Mouse (Mus musculus): ENCODE results near the gene Dab1. TPM values are rescaled to one million over a fixed set of nuclear protein-coding genes. Genes with fewer than 3 reads are reported as not detected.

Dab1 gene
- polyA plus RNA-seq, 1 experiment from 2014 or later, result 20.6 TPM

DNA sequence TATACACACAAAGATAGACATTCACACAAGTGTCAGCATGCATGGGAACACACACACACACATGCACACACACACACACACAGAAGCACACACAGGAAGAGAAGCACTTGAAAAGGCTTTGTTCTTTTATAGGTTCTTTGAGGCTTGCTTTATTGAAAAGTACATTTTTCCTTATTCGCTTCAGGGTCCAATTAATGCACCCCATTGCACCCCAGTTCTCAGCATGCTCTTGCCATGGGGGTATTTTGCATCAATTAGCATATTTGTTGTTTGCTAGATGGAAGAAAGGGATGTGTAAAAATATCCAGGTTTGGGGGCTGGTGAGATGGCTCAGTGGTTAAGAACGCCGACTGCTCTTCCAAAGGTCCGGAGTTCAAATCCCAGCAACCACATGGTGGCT lies 1025.7 kb downstream of the Dab1 start:
- Histone ChIP-seq H3K4me2 (replicated peaks; ENCODE audit: low read depth, low read length) (no peak overlapping the region), H3K27me3 (ENCODE audit: insufficient read depth, low read length) (no peaks in the 10 kb centered on the region), H3K9me3 (ENCODE audit: low read length) (no peaks in the 10 kb centered on the region), H3K9ac (replicated peaks; ENCODE audit: low read length) (no peak overlapping the region), H3K4me1 (ENCODE audit: insufficient read depth, low read length) (no peaks in the 10 kb centered on the region), H3K4me3 (ENCODE audit: low read length) (no peak overlapping the region), H3K36me3 (ENCODE audit: insufficient read depth, low read length) (no peaks in the 10 kb centered on the region), H3K27ac (ENCODE audit: low read length) (no peak overlapping the region)
- 92% methylated on average over 4 of the region's 4 CpGs for WGBS
- ATAC-seq (ENCODE audit: low FRiP score, low TSS enrichment), result no peak

DNA sequence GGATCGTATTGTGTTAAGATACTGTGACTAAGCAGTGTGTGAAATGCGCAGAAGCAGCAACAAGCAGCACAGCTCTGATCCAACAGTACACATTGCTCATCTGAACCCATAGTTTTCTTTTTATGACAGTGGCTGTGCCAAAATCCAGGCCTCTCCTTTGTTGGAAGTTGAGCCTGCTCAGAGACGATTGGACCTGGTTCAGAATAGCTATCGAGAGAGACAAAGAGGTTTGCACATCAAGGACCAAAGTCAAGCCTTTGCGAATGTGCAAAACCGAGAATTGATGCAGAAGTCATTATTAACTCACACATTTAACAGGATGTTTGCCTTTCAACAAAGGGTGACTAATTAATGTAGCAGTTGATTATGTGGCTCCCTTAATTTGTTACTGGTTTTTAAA lies 1032.6 kb downstream of the Dab1 start:
- H3K4me3 ChIP-seq (ENCODE audit: low read length), result no peak overlapping the region
- H3K9me3 ChIP-seq (ENCODE audit: low read length), result no peaks in the 10 kb centered on the region
- 76% methylated on average over 6 of the region's 6 CpGs for WGBS
- no peak for ATAC-seq (ENCODE audit: low FRiP score, low TSS enrichment)
- H3K36me3 ChIP-seq (ENCODE audit: insufficient read depth, low read length), result no peaks in the 10 kb centered on the region
- H3K9ac ChIP-seq (replicated peaks; ENCODE audit: low read length), result no peak overlapping the region
- no peaks in the 10 kb centered on the region for H3K27me3 ChIP-seq (ENCODE audit: insufficient read depth, low read length)
- H3K4me2 ChIP-seq (replicated peaks; ENCODE audit: low read depth, low read length), result no peak overlapping the region
- H3K27ac ChIP-seq (ENCODE audit: low read length), result no peak overlapping the region
- no peaks in the 10 kb centered on the region for H3K4me1 ChIP-seq (ENCODE audit: insufficient read depth, low read length)

DNA sequence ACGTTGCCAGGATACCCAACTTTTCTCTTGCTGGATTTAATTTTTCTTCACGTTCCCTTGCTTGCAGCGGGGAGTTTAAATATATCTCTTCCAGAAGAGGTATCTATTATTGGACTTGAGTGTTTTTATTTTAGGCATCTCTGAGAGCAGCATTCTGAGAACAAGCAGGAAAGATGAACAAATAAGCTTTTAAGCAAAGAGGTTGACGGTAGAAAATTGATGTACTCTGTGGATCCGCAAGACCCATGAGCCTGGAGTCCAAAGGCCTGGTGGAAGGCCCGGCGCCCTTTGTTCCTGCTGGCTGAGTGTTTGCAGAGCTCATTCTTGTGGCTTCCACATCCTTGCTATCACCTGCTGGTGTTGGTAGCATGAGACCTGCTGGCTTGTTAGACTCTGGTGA lies 1037.6 kb downstream of the Dab1 start:
- WGBS, result 86% methylated on average over 7 of the region's 7 CpGs
- Histone ChIP-seq H3K4me2 (replicated peaks; ENCODE audit: low read depth, low read length) (no peak overlapping the region), H3K27me3 (ENCODE audit: insufficient read depth, low read length) (no peaks in the 10 kb centered on the region), H3K4me3 (ENCODE audit: low read length) (no peak overlapping the region), H3K9me3 (ENCODE audit: low read length) (no peaks in the 10 kb centered on the region), H3K27ac (ENCODE audit: low read length) (no peak overlapping the region), H3K4me1 (ENCODE audit: insufficient read depth, low read length) (no peaks in the 10 kb centered on the region), H3K36me3 (ENCODE audit: insufficient read depth, low read length) (no peaks in the 10 kb centered on the region), H3K9ac (replicated peaks; ENCODE audit: low read length) (no peak overlapping the region)
- ATAC-seq (ENCODE audit: low FRiP score, low TSS enrichment), result no peak

DNA sequence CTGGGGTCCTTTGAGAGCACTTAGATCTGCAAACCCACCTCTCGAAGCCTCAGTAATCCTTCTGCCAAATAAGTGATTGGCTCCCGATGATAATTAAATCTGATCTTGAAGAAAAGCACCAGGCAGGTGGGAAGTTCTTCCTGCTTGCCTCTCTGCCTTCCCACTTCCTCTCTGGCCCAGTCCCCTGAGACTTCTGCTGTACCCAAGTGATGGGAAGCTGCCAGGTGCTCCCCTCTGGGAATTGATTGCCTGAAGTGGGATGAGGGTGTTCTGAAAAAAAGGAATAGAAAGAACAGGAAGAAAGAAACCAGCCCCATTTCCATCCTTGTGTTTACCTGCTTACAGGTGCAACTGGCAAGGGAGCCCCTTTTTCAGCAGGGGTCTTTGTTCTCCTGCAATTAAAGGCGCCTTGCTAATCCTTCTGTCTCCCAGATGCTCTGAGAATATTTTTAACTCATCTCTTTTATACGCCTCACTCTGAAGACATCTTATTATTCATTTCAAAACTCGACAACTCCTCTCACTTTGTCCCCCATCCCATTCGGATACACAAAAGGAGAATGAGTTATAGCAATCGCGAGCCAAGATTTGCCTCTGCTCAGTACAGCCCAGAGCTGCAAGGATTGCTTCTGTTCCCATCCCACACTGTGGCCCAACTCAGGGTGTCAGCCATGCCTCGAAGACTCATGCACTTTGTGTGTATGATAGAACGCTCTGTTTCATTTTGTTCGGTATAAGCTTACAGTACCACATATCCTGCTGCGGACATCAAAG lies 1043.9 kb downstream of the Dab1 start:
- Histone ChIP-seq H3K27ac (ENCODE audit: low read length) (no peak overlapping the region), H3K36me3 (ENCODE audit: insufficient read depth, low read length) (no peaks in the 10 kb centered on the region), H3K27me3 (ENCODE audit: insufficient read depth, low read length) (no peaks in the 10 kb centered on the region), H3K9me3 (ENCODE audit: low read length) (no peaks in the 10 kb centered on the region), H3K9ac (replicated peaks; ENCODE audit: low read length) (no peak overlapping the region), H3K4me3 (ENCODE audit: low read length) (no peak overlapping the region), H3K4me2 (replicated peaks; ENCODE audit: low read depth, low read length) (no peak overlapping the region), H3K4me1 (ENCODE audit: insufficient read depth, low read length) (no peaks in the 10 kb centered on the region)
- 82% methylated on average over 12 of the region's 12 CpGs for WGBS
- no peak for ATAC-seq (ENCODE audit: low FRiP score, low TSS enrichment)

DNA sequence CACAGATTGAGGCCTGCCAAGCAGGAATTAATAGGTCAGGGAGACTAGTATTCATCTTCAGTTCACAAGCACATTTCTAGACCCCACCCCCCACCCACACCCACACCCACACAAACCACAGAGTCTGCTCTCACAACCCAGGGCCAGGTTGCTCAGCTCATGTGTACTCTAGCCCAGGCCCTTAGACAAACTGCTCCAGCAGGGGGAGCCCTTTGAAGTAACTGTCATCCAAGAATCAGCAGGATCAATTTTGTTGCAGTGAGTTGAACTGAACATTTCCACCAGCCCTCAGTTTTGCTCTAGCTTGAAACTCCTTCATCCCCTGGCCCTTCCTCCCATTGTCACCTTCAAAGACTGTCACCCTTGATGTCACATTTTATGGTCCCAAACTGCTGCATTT lies 1046.4 kb downstream of the Dab1 start:
- ATAC-seq (ENCODE audit: low FRiP score, low TSS enrichment), result no peak
- H3K4me2 ChIP-seq (replicated peaks; ENCODE audit: low read depth, low read length), result no peak overlapping the region
- no peaks in the 10 kb centered on the region for H3K9me3 ChIP-seq (ENCODE audit: low read length)
- no peak overlapping the region for H3K27ac ChIP-seq (ENCODE audit: low read length)
- no peaks in the 10 kb centered on the region for H3K27me3 ChIP-seq (ENCODE audit: insufficient read depth, low read length)
- no peaks in the 10 kb centered on the region for H3K36me3 ChIP-seq (ENCODE audit: insufficient read depth, low read length)
- no peak overlapping the region for H3K4me3 ChIP-seq (ENCODE audit: low read length)
- H3K4me1 ChIP-seq (ENCODE audit: insufficient read depth, low read length), result no peaks in the 10 kb centered on the region
- no peak overlapping the region for H3K9ac ChIP-seq (replicated peaks; ENCODE audit: low read length)

DNA sequence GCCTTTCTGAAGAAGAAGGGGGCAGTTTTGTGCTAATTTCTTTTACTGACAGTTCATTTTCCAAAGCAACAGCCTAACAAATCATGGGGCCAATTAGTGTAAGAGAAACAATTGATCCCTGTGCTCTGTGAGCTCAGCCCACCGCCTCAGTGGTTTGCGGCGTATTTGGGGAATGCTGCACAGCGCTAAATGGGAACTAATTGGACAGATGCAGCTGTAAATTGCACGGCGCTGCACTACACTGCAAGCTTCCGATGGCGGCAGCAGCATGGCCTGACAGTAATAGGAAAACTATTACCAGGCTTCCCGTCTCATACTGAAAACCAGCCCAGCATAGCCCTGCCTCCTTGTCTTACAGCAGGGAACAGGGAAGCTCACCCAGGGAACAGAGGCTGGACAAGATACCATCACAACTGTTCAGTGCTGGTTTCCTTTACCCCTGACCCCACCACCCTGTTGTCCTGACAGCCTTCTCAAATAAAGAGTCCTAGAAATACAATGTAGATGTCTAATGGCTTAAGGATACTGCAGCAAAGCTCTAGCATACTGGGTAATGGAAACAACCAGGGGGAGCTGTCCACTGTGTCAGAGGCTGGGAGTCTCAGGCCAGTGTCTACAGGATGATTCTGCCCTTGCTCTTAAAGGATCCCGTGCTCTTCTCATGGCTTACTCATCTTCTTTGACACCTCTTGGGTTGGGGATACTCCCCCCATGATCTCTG lies 1047.8 kb downstream of the Dab1 start:
- Histone ChIP-seq H3K27me3 (ENCODE audit: insufficient read depth, low read length) (no peaks in the 10 kb centered on the region), H3K9ac (replicated peaks; ENCODE audit: low read length) (no peak overlapping the region), H3K36me3 (ENCODE audit: insufficient read depth, low read length) (no peaks in the 10 kb centered on the region), H3K4me3 (ENCODE audit: low read length) (no peak overlapping the region), H3K27ac (ENCODE audit: low read length) (no peak overlapping the region), H3K4me1 (ENCODE audit: insufficient read depth, low read length) (no peaks in the 10 kb centered on the region), H3K4me2 (replicated peaks; ENCODE audit: low read depth, low read length) (no peak overlapping the region), H3K9me3 (ENCODE audit: low read length) (no peaks in the 10 kb centered on the region)
- no peak for ATAC-seq (ENCODE audit: low FRiP score, low TSS enrichment)
- 80% methylated on average over 10 of the region's 10 CpGs for WGBS

DNA sequence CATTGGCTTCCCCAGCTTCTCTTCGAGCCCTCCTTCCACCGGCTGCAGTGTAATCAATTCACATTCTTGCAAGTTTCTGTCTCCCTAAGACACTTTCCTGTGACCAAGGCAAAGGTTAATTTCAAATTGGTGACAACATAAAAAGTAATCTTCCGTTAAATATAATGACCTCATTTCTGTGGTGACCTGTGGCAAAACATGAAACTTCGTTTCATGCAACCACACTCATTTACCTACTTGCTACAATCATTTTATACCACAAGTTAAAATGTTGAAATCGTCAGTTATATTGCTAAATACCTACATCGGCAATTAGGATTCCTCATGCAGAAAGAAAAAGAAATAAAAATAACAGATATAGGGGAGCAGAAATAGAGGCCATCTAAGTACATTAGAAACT lies 1048.9 kb downstream of the Dab1 start:
- H3K27me3 ChIP-seq (ENCODE audit: insufficient read depth, low read length), result no peaks in the 10 kb centered on the region
- H3K9ac ChIP-seq (replicated peaks; ENCODE audit: low read length), result no peak overlapping the region
- H3K4me3 ChIP-seq (ENCODE audit: low read length), result no peak overlapping the region
- WGBS, result 70% methylated on average over 6 of the region's 6 CpGs
- ATAC-seq (ENCODE audit: low FRiP score, low TSS enrichment), result no peak
- H3K9me3 ChIP-seq (ENCODE audit: low read length), result no peaks in the 10 kb centered on the region
- H3K4me2 ChIP-seq (replicated peaks; ENCODE audit: low read depth, low read length), result no peak overlapping the region
- H3K36me3 ChIP-seq (ENCODE audit: insufficient read depth, low read length), result no peaks in the 10 kb centered on the region
- H3K4me1 ChIP-seq (ENCODE audit: insufficient read depth, low read length), result no peaks in the 10 kb centered on the region
- H3K27ac ChIP-seq (ENCODE audit: low read length), result no peak overlapping the region

DNA sequence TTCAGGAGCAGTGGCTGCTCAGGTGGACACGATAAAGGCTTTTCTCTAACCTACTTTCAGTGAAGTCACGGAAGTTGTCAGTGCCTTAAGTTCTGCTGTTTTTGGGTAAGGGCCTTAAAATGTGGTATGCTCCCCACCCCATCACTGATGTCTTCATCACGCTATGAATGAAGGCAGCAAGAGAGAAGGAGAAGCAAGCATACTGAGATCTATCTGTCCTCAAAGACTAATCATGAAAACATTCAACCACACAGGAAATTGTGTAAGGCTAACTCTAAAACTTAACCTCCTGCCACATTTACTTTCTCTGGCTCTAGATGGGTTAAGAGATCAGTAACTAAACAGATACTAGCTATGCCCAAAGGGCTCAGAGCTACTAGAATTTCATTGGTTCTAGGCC lies 1050.2 kb downstream of the Dab1 start:
- Histone ChIP-seq H3K4me3 (ENCODE audit: low read length) (no peak overlapping the region), H3K9ac (replicated peaks; ENCODE audit: low read length) (no peak overlapping the region), H3K27me3 (ENCODE audit: insufficient read depth, low read length) (no peaks in the 10 kb centered on the region), H3K4me2 (replicated peaks; ENCODE audit: low read depth, low read length) (no peak overlapping the region), H3K4me1 (ENCODE audit: insufficient read depth, low read length) (no peaks in the 10 kb centered on the region), H3K36me3 (ENCODE audit: insufficient read depth, low read length) (no peaks in the 10 kb centered on the region), H3K9me3 (ENCODE audit: low read length) (no peaks in the 10 kb centered on the region), H3K27ac (ENCODE audit: low read length) (no peak overlapping the region)
- WGBS, result 91% methylated on average over 3 of the region's 3 CpGs
- no peak for ATAC-seq (ENCODE audit: low FRiP score, low TSS enrichment)

DNA sequence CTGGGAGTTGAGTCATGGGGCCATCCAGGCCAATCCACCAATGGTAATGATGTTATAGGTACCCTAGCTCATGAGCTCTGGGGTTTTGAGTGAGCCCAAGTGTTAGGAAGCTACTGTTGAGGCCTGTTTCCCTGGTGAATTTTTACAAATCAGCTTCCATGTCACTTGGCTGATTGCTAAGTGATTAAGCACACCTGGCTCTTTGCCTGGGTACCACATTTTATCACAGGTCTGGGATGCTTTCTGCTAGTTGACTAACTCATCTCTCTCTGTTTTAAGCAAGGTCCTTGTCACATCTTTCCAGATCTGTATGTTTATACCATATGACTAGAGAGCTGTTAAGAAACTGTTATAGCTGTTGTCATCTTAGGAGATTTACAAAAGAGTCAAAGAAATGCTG lies 1051.6 kb downstream of the Dab1 start:
- Histone ChIP-seq H3K27me3 (ENCODE audit: insufficient read depth, low read length) (no peaks in the 10 kb centered on the region), H3K4me3 (ENCODE audit: low read length) (no peak overlapping the region), H3K4me1 (ENCODE audit: insufficient read depth, low read length) (no peaks in the 10 kb centered on the region), H3K9ac (replicated peaks; ENCODE audit: low read length) (no peak overlapping the region), H3K27ac (ENCODE audit: low read length) (no peak overlapping the region), H3K4me2 (replicated peaks; ENCODE audit: low read depth, low read length) (no peak overlapping the region), H3K36me3 (ENCODE audit: insufficient read depth, low read length) (no peaks in the 10 kb centered on the region), H3K9me3 (ENCODE audit: low read length) (no peaks in the 10 kb centered on the region)
- ATAC-seq (ENCODE audit: low FRiP score, low TSS enrichment), result no peak

DNA sequence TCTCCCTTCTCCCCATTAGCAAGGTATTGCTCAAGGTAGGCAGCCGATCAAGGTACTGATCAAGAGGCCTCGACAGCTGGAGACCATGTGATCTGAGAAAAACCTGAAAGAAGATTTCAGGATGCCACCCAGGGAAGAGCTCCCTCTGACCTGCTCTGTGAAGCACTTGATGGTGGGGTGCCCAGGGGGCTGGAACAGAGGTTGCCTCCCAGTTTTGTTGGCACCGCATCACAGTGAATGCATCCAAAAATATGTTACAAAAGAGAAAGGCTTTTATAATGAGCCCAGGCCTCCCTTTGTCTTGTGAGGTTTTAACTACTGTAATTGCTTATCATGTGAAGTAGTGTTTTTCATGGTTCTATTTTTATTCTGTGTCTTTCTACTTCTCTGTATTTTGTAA lies 1054.2 kb downstream of the Dab1 start:
- Histone ChIP-seq H3K27ac (ENCODE audit: low read length) (no peak overlapping the region), H3K9me3 (ENCODE audit: low read length) (no peaks in the 10 kb centered on the region), H3K4me2 (replicated peaks; ENCODE audit: low read depth, low read length) (no peak overlapping the region), H3K27me3 (ENCODE audit: insufficient read depth, low read length) (no peaks in the 10 kb centered on the region), H3K9ac (replicated peaks; ENCODE audit: low read length) (no peak overlapping the region), H3K4me1 (ENCODE audit: insufficient read depth, low read length) (no peaks in the 10 kb centered on the region), H3K36me3 (ENCODE audit: insufficient read depth, low read length) (no peaks in the 10 kb centered on the region), H3K4me3 (ENCODE audit: low read length) (no peak overlapping the region)
- WGBS, result 80% methylated on average over 3 of the region's 3 CpGs
- ATAC-seq (ENCODE audit: low FRiP score, low TSS enrichment), result no peak

Measured in kidney, embryonic 16.5 days (tissue).